Mouse (Mus musculus) C2C12 (cell line): ENCODE measurements around the gene Hist1h2bj.

Experiments
- CTCF ChIP-seq: IDR thresholded peaks from one replicate; pipeline ENCODE4 v1.5.1; 2011; ENCODE audit not compliant: control insufficient read depth, insufficient read depth, insufficient read length
- FOSL1 ChIP-seq: IDR thresholded peaks from one replicate; pipeline ENCODE4 v1.8.0; 2011; ENCODE audit warnings: mild to moderate bottlenecking, low read length; ENCODE audit not compliant: poor library complexity, insufficient read depth, severe bottlenecking
- MYOD1 ChIP-seq: IDR thresholded peaks from one replicate; pipeline ENCODE4 v1.6.1; 2011; ENCODE audit warnings: low read depth; ENCODE audit not compliant: control insufficient read depth, insufficient read length
- MYOG ChIP-seq: IDR thresholded peaks from one replicate; pipeline ENCODE4 v1.6.1; 2011; ENCODE audit not compliant: control insufficient read depth, insufficient read length; ENCODE audit errors: extremely low read depth

DNA sequence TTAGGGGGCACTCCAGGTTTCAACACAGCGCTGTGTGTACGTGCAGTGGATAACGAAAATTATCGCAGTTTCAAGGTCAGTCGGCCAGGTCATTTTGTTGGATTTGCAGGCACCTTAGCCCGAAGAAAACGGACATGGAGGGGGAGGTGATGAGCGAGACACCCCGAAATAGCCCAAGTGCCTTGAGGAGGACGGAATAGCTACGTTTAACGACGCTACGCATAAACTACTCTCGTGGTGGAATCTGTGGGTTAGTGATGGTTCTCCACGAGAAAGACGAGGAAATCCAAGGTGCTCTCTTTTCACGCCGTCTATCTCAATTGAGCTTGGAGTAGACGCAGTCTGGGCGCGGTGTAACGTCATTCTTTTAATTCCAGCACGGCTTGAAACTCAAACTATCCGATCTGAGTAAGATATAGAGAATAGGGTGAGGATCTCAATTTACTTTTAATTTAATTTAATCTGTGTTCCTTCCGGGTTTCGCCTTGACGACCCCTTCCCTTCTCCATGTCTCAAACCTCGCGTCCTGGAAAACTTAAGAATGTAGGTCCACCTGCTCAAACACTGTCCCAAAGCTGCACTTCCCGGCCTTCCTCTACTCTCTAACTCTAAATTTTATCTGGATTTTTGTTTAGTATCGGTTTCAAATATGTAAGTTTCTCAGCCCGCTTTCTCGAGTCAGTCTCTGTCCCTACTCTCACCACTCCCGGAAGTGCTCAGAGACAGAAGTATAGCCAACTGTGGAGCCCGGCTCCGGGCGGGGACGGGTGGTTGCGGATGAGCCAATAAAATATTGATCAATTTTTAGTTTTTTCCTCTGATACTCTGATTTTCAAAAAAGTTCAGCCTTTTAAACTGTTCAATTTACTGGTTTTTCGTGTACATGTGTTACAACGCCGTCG lies 22.8 kb upstream of the Hist1h2bj start:
- TF ChIP-seq CTCF: no peak
- no peak for TF ChIP-seq MYOD1
- no peak for TF ChIP-seq MYOG
- TF ChIP-seq FOSL1: no peak
